Mouse (Mus musculus) right cerebral cortex, postnatal 14 days (tissue): Measurements from ENCODE around the gene 4930558C23Rik.
A peak's percentile ranks its signal among the peaks of the same experiment; 100 is the strongest.
"Not testable (repeated sequence)": the region's sequence is repeated elsewhere in the genome, so short reads cannot be mapped to it uniquely, and the experiment has no call there.

Experiments used
- DNase-seq: peaks from one replicate; pipeline ENCODE4 v3.0.0; 2022

4930558C23Rik gene

DNA sequence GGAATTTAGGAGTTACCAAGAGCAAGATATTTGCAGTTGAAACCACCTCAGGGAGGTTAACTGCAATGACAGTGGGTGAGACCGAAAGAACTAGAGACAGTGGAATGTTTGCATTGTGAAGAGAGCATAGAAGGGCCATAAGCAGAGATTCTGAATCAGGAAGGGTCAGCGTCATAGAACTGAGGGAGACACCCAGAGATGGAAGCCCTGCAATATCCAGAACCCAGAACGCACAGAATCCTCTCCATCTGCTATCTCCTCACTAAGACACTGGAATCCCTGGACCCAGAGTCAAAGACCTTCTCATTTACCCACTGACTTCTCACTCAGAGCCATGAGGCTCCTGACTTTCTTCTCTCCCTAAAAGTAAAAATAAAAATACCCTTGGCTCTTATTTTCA is at the start of gene 4930558C23Rik:
TSS of gene 4930558C23Rik (minus strand) at position 101 of the 400 bp plus-strand sequence.
- DNase-seq, result no peak

- no peak for DNase-seq
These were observed 48.3 kb upstream of the 4930558C23Rik start for GRCm38 (mm10) chr3:95450915-95451314.

- peak; percentile 22 for DNase-seq
These were observed 47.8 kb upstream of the 4930558C23Rik start for GRCm38 (mm10) chr3:95450408-95450807.

- DNase-seq, result no peak
These were observed 42.7 kb upstream of the 4930558C23Rik start for GRCm38 (mm10) chr3:95445311-95445710.

- no peak for DNase-seq
These were observed 39.9 kb upstream of the 4930558C23Rik start for GRCm38 (mm10) chr3:95442406-95443117.

DNA sequence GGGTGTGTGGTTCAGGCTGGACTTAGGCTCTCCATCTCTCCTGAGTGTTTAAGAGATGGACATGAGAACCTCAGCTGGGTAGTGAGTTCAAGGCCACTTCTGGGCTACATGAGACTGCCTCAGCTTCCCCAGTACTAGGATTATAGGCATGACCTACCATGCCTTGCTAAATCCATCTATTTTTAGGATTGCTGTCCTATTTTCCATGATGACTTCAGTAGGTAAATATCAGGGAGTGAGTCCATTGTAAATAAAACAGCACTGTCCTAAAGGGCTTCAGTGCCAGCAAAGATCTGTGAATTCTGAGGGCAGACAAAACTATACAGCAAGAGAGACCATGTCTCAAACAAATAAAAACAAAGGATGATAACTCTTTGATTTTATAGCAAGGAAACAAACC is 37.0 kb upstream of the 4930558C23Rik start:
- no peak for DNase-seq

DNA sequence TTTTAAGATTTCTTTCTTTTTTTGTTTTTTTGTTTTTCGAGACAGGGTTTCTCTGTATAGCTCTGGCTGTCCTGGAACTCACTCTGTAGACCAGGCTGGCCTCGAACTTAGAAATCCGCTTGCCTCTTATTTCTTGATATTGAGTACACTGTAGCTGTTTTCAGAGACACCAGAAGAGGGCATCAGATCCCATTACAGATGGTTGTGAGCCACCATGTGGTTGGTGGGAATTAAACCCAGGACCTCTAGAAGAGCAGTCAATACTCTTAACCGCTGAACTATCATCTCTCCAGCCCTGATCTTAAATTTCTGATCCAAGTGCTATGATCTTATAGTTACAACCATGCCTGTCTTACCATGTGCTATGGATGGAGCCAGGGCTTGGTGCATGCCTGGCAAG is 36.0 kb upstream of the 4930558C23Rik start:
- DNase-seq, result not testable (repeated sequence)

- DNase-seq, result no peak
These were observed 32.9 kb upstream of the 4930558C23Rik start for GRCm38 (mm10) chr3:95435561-95435960.

- no peak for DNase-seq
These were observed 32.3 kb upstream of the 4930558C23Rik start for GRCm38 (mm10) chr3:95434983-95435370.

- DNase-seq, result peak; percentile 80
These were observed 31.7 kb upstream of the 4930558C23Rik start, which contains the start of gene Arnt for GRCm38 (mm10) chr3:95434136-95434982. Arnt (plus strand) TSS chr3:95434388.

DNA sequence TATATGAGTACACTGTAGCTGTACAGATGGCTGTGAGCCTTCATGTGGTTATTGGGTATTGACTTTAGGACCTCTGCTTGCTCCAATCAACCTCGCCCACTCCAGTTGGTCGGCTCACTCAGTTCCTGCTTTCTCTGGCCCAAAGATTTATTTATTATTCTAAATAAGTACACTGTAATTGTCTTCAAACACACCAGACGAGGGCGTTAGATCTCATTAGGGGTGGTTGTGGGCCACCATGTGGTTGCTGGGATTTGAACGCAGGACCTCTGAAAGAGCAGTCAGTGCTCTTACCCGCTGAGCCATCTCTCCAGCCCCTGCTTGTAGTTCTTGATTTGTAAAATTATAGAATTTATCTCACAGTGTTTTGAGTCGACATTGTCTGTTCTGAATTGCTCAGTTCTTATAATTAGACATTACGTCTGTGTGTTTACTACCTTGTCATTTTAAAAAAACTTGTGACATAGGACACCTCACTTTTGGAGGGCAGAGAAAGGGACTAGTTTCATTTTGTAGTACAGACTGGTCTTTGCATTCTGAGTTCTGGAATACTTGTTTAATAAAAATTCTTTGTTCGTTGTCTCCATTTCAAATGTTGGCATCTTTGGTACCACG is 30.8 kb upstream of the 4930558C23Rik start:
- DNase-seq, result no peak

DNA sequence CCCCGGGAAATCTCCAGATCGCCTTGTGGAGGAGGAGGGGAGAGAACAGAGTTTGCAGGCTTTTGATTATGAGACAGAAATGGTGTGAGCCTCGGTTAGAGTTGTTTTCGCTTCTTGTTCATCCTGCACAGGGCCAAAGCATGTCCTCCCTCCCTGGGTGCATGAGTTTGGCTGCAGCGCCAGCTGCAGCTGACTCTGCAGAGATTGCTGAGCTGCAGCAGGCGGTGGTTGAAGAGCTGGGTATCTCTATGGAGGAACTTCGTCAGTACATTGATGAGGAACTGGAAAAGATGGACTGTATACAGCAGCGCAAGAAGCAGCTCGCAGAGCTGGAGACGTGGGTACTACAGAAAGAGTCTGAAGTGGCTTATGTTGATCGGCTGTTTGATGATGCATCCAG is 25.8 kb upstream of the 4930558C23Rik start:
- not testable (repeated sequence) for DNase-seq

GRCm38 (mm10) chr3:95427891-95428238 is 25.2 kb upstream of the 4930558C23Rik start:
- not testable (repeated sequence) for DNase-seq

GRCm38 (mm10) chr3:95427117-95427890 is 24.7 kb upstream of the 4930558C23Rik start:
- DNase-seq, result not testable (repeated sequence)

DNA sequence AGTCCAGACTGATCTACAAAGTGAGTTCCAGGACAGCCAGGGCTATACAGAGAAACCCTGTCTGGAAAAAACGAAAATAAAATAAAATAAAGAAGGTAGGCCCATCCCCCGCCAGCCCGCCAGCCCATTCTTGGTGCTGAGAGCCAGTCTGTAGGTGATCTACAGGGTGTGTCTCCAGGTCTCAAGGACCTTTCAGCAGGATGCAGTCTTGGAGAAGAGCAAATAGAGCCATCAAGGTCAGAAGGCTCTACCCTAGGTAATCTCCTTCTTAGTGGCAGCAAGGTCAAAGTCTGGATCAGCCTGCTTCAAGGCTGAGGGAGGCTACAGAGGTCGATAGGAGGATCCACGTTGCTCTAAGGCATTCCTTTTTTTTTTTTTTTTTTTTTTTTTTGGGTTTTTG is 23.8 kb upstream of the 4930558C23Rik start:
- DNase-seq, result not testable (repeated sequence)

DNA sequence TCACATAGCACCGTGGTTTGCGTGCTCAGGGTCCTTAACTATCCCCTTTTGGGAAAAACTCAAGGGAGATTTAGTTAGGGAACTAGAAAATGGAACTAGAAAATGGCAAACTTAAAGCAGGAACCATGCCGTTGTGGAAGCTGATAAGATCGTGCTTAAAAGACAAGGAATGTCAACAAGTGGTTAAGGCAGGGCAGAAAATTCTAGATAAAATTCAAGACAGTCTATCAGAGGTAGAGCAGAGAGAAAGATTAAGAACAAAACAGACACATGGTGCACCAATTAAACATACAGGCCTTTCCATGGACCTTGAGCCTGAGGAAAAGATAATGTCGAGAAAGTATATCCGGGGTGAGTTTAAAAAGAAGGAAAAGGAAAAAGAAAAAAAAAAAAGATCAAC is 15.2 kb upstream of the 4930558C23Rik start:
- no peak for DNase-seq

GRCm38 (mm10) chr3:95412268-95412667 is 9.6 kb upstream of the 4930558C23Rik start:
- DNase-seq, result no peak

- no peak for DNase-seq
These were observed 6.2 kb upstream of the 4930558C23Rik start for GRCm38 (mm10) chr3:95408852-95409251.

DNA sequence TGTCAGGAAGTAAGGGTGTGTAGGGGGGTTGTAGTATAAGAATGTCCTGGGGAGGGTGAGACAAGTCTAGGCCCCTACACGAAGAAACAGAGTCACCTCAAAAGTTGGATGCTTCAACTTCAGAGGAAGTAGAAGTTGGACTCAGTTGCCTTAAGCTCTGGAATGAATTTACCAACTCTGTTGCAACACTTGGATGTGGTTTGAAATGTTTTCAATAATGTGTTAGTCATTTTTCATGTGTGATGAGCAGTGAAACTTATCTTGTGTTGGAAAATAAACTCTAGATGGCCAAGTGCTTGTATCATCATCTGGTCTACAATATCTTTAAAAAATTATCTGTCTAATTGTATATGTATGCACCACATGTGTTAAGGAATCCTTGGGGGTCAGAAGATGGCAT is 5.1 kb upstream of the 4930558C23Rik start:
- no peak for DNase-seq

DNA sequence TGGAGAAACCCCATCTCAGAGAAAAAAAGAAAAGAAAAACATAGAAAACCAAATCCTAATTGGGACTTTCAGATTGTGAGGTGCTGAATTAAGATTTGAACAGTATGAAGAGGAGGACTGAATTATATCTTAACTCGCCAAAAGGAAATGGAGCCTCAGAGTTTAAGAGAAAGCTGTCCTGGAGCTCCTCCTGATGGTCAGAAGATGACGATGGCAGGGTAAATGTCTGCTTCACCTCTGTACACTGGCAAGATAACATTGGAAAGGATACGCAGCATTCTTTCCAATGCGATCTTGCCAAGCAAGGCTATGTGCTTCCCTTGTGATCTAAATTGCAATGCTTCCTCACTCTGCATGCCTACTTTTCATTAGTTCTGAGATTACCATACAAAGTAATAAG is 8.3 kb downstream of the 4930558C23Rik start:
- DNase-seq, result no peak

- DNase-seq, result no peak
These were observed 17.1 kb downstream of the 4930558C23Rik start for GRCm38 (mm10) chr3:95385401-95386075.

- no peak for DNase-seq
These were observed 29.4 kb downstream of the 4930558C23Rik start for GRCm38 (mm10) chr3:95373208-95373607.
